Mouse (Mus musculus) limb, embryonic 12.5 days (tissue): ENCODE data around the gene Fxyd7. TPM values are rescaled to one million over a fixed set of nuclear protein-coding genes. Genes with fewer than 3 reads are reported as not detected.

Experiments used
- ATAC-seq: fragments of 200-750 bp; cut with Nextera tagmentation; 2 replicates; pipeline ENCODE4 v1.8.0; 2017; ENCODE audit warnings: low read depth, moderate TSS enrichment; ENCODE audit not compliant: insufficient number of reproducible peaks, insufficient read depth, low FRiP score, low TSS enrichment
- H3K27ac ChIP-seq: fragments of 300-500 bp; sonication (generic); 2 replicates; pipeline ENCODE4 v1.5.1; 2016; ENCODE audit warnings: mild to moderate bottlenecking, moderate library complexity
- H3K27me3 ChIP-seq: fragments of 300-500 bp; sonication (generic); 2 replicates; pipeline ENCODE4 v1.6.1; 2016; ENCODE audit warnings: mild to moderate bottlenecking, moderate library complexity
- H3K36me3 ChIP-seq: fragments of 300-500 bp; sonication (generic); 2 replicates; pipeline ENCODE4 v1.6.1; 2016; ENCODE audit warnings: mild to moderate bottlenecking, moderate library complexity
- H3K4me1 ChIP-seq: fragments of 300-500 bp; sonication (generic); replicated peaks from 2 replicates; pipeline ENCODE4 v1.6.1; 2016
- H3K4me2 ChIP-seq: fragments of 300-500 bp; sonication (generic); 2 replicates; pipeline ENCODE4 v1.6.1; 2016; ENCODE audit warnings: mild to moderate bottlenecking, moderate library complexity
- H3K4me3 ChIP-seq: fragments of 300-500 bp; sonication (generic); replicated peaks from 2 replicates; pipeline ENCODE4 v1.5.1; 2016; ENCODE audit warnings: mild to moderate bottlenecking
- H3K9ac ChIP-seq: fragments of 300-500 bp; sonication (generic); replicated peaks from 2 replicates; pipeline ENCODE4 v1.6.1; 2016; ENCODE audit warnings: mild to moderate bottlenecking, moderate library complexity
- H3K9me3 ChIP-seq: fragments of 300-500 bp; sonication (generic); 2 replicates; pipeline ENCODE4 v1.6.1; 2016; ENCODE audit warnings: mild to moderate bottlenecking, moderate library complexity
- WGBS: fragments of 180-500 bp; shearing (Covaris S2); methylation state at CpG from one replicate; pipeline ENCODE4 v1.1.7; 2016; 5-methylcytosine and 5-hydroxymethylcytosine counted together
- polyA plus RNA-seq: library from polyadenylated mRNA; unstranded; fragments of >200 nt; fragmentation: Nextera tagmentation; extraction: Ambion mirVana; gene quantifications from 2 replicates; pipeline ENCODE4 v1.2.1, GENCODE M21; 2016

The Fxyd7 gene
- polyA plus RNA-seq, 1 experiment from 2014 or later = 10.6 TPM

- no peak for ATAC-seq
Observed at GRCm38 (mm10) chr7:31074713-31075069, 23.4 kb upstream of the Fxyd7 start.

GRCm38 (mm10) chr7:31074061-31074712 lies 22.9 kb upstream of the Fxyd7 start:
- H3K27me3 ChIP-seq = no peaks in the 10 kb centered on the region
- no peak overlapping the region for H3K27ac ChIP-seq
- H3K9me3 ChIP-seq = no peaks in the 10 kb centered on the region
- no peak for ATAC-seq
- H3K4me1 ChIP-seq = peaks cover 23% of the 10 kb centered on the region
- H3K4me3 ChIP-seq = no peak overlapping the region
- 51% methylated on average over 7 of the region's 7 CpGs for WGBS
- no peaks in the 10 kb centered on the region for H3K36me3 ChIP-seq
- H3K9ac ChIP-seq = no peak overlapping the region
- H3K4me2 ChIP-seq = no peak overlapping the region

More at GRCm38 (mm10) chr7:31074713-31075069, 23.4 kb upstream of the Fxyd7 start:
- Histone ChIP-seq H3K4me3 (no peak overlapping the region), H3K4me1 (peaks cover 23% of the 10 kb centered on the region), H3K27me3 (no peaks in the 10 kb centered on the region), H3K9ac (no peak overlapping the region), H3K27ac (no peak overlapping the region), H3K9me3 (no peaks in the 10 kb centered on the region), H3K36me3 (no peaks in the 10 kb centered on the region), H3K4me2 (no peak overlapping the region)
- 69% methylated on average over 5 of the region's 5 CpGs for WGBS

GRCm38 (mm10) chr7:31073546-31073945 lies 22.3 kb upstream of the Fxyd7 start:
- Histone ChIP-seq H3K4me2 (no peak overlapping the region), H3K9me3 (no peaks in the 10 kb centered on the region), H3K4me1 (peaks cover 23% of the 10 kb centered on the region), H3K9ac (no peak overlapping the region), H3K27ac (no peak overlapping the region), H3K36me3 (no peaks in the 10 kb centered on the region), H3K27me3 (no peaks in the 10 kb centered on the region), H3K4me3 (no peak overlapping the region)
- ATAC-seq = no peak

GRCm38 (mm10) chr7:31072326-31072725 lies 21.1 kb upstream of the Fxyd7 start:
- no peak for ATAC-seq
- H3K36me3 ChIP-seq = no peaks in the 10 kb centered on the region
- H3K27me3 ChIP-seq = no peaks in the 10 kb centered on the region
- H3K27ac ChIP-seq = no peak overlapping the region
- H3K4me1 ChIP-seq = peaks cover 27% of the 10 kb centered on the region
- no peaks in the 10 kb centered on the region for H3K9me3 ChIP-seq
- H3K4me2 ChIP-seq = no peak overlapping the region
- no peak overlapping the region for H3K4me3 ChIP-seq
- WGBS = 21% methylated on average over 9 of the region's 9 CpGs
- no peak overlapping the region for H3K9ac ChIP-seq

GRCm38 (mm10) chr7:31070324-31070723 lies 19.1 kb upstream of the Fxyd7 start:
- no peaks in the 10 kb centered on the region for H3K36me3 ChIP-seq
- peaks cover 22% of the 10 kb centered on the region for H3K4me1 ChIP-seq
- H3K4me2 ChIP-seq = no peak overlapping the region
- H3K4me3 ChIP-seq = no peak overlapping the region
- H3K9ac ChIP-seq = no peak overlapping the region
- no peaks in the 10 kb centered on the region for H3K27me3 ChIP-seq
- H3K27ac ChIP-seq = no peak overlapping the region
- 81% methylated on average over 6 of the region's 6 CpGs for WGBS
- no peak for ATAC-seq
- no peaks in the 10 kb centered on the region for H3K9me3 ChIP-seq

GRCm38 (mm10) chr7:31069491-31069890 lies 18.2 kb upstream of the Fxyd7 start:
- no peak overlapping the region for H3K9ac ChIP-seq
- peaks cover 22% of the 10 kb centered on the region for H3K4me1 ChIP-seq
- no peaks in the 10 kb centered on the region for H3K9me3 ChIP-seq
- no peak overlapping the region for H3K27ac ChIP-seq
- whole genome bisulfite sequencing = 84% methylated on average over 14 of the region's 14 CpGs
- H3K36me3 ChIP-seq = no peaks in the 10 kb centered on the region
- ATAC-seq = no peak
- no peaks in the 10 kb centered on the region for H3K27me3 ChIP-seq
- H3K4me2 ChIP-seq = no peak overlapping the region
- no peak overlapping the region for H3K4me3 ChIP-seq

- no peak overlapping the region for H3K9ac ChIP-seq
- ATAC-seq = peak; percentile 21; the same call in 1 of the 2 replicates
Observed at GRCm38 (mm10) chr7:31067836-31068235, 16.6 kb upstream of the Fxyd7 start.

GRCm38 (mm10) chr7:31063074-31063560 lies 11.8 kb upstream of the Fxyd7 start:
- Histone ChIP-seq H3K4me3 (no peak overlapping the region), H3K4me2 (no peak overlapping the region), H3K9me3 (no peaks in the 10 kb centered on the region), H3K27ac (no peak overlapping the region), H3K36me3 (no peaks in the 10 kb centered on the region), H3K4me1 (peaks cover 17% of the 10 kb centered on the region), H3K27me3 (no peaks in the 10 kb centered on the region), H3K9ac (no peak overlapping the region)
- 84% methylated on average over 12 of the region's 12 CpGs for WGBS
- no peak for ATAC-seq

More at GRCm38 (mm10) chr7:31067836-31068235, 16.6 kb upstream of the Fxyd7 start:
- H3K4me3 ChIP-seq = no peak overlapping the region
- H3K9me3 ChIP-seq = no peaks in the 10 kb centered on the region
- no peak overlapping the region for H3K4me2 ChIP-seq
- H3K27ac ChIP-seq = peak overlapping the region; percentile 43; the same call in 1 of the 2 replicates
- no peaks in the 10 kb centered on the region for H3K27me3 ChIP-seq
- H3K36me3 ChIP-seq = no peaks in the 10 kb centered on the region
- H3K4me1 ChIP-seq = peaks cover 22% of the 10 kb centered on the region
- 38% methylated on average over 5 of the region's 5 CpGs for WGBS

- no peak overlapping the region for H3K4me2 ChIP-seq
- WGBS = 88% methylated on average over 7 of the region's 7 CpGs
- no peak overlapping the region for H3K4me3 ChIP-seq
- peaks cover 5% of the 10 kb centered on the region; the same call in 1 of the 2 replicates for H3K4me1 ChIP-seq
- no peaks in the 10 kb centered on the region for H3K27me3 ChIP-seq
- no peak for ATAC-seq
- no peak overlapping the region for H3K27ac ChIP-seq
- H3K36me3 ChIP-seq = no peaks in the 10 kb centered on the region
- H3K9ac ChIP-seq = no peak overlapping the region
- H3K9me3 ChIP-seq = no peaks in the 10 kb centered on the region
Observed at GRCm38 (mm10) chr7:31060621-31061010, 9.3 kb upstream of the Fxyd7 start.

GRCm38 (mm10) chr7:31059919-31060620 lies 8.8 kb upstream of the Fxyd7 start:
- no peak for ATAC-seq
- WGBS = 64% methylated on average over 11 of the region's 11 CpGs
- H3K27me3 ChIP-seq = no peaks in the 10 kb centered on the region
- no peaks in the 10 kb centered on the region for H3K36me3 ChIP-seq
- H3K27ac ChIP-seq = no peak overlapping the region
- H3K4me2 ChIP-seq = no peak overlapping the region
- H3K4me3 ChIP-seq = no peak overlapping the region
- H3K9ac ChIP-seq = no peak overlapping the region; the same call in 1 of the 2 replicates
- H3K4me1 ChIP-seq = peaks cover 11% of the 10 kb centered on the region
- no peaks in the 10 kb centered on the region for H3K9me3 ChIP-seq

GRCm38 (mm10) chr7:31059108-31059507 lies 7.8 kb upstream of the Fxyd7 start, which contains the start of gene Lgi4:
TSS of gene Lgi4 (plus strand) at chr7:31059342.
- ATAC-seq = 0 out of 2 replicates have a peak, but pooled peaks have one; percentile 27
- no peak within 1 kb of the TSS for H3K4me3 ChIP-seq
- no peak within 1 kb of the TSS; the same call in 1 of the 2 replicates for H3K9ac ChIP-seq
- peaks cover 8% of the 10 kb centered on the region for H3K27me3 ChIP-seq
- WGBS = 3% methylated on average over 2 of the region's 2 CpGs
- no peaks in the 10 kb centered on the region for H3K36me3 ChIP-seq
- no peaks in the 10 kb centered on the region for H3K9me3 ChIP-seq
- H3K4me1 ChIP-seq = peaks cover 20% of the 10 kb centered on the region
- no peak within 1 kb of the TSS for H3K27ac ChIP-seq
- no peak within 1 kb of the TSS for H3K4me2 ChIP-seq
